Mouse (Mus musculus) intestine, postnatal 0 days (tissue): ENCODE data around the gene Ogdh. TPM values are rescaled to one million over a fixed set of nuclear protein-coding genes. Genes with fewer than 3 reads are reported as not detected.
A peak's percentile ranks its signal among the peaks of the same experiment; 100 is the strongest.
"Not testable (repeated sequence)": the region's sequence is repeated elsewhere in the genome, so short reads cannot be mapped to it uniquely, and the experiment has no call there.

Experiments
- ATAC-seq: fragments of 200-750 bp; cut with Nextera tagmentation; 2 replicates; pipeline ENCODE4 v1.8.0; 2017; ENCODE audit warnings: mild to moderate bottlenecking, moderate TSS enrichment, moderate library complexity
- H3K27ac ChIP-seq: fragments of 300-500 bp; sonication (generic); 2 replicates; pipeline ENCODE4 v1.5.1; 2014; ENCODE audit warnings: mild to moderate bottlenecking, low read depth, low read length, moderate library complexity
- H3K27me3 ChIP-seq: fragments of 300-500 bp; sonication (generic); replicated peaks from 2 replicates; pipeline ENCODE4 v1.6.1; 2014; ENCODE audit warnings: low read length, mixed read lengths; ENCODE audit not compliant: control insufficient read depth, insufficient read depth
- H3K36me3 ChIP-seq: fragments of 300-500 bp; sonication (generic); 2 replicates; pipeline ENCODE4 v1.6.1; 2014; ENCODE audit warnings: mild to moderate bottlenecking, moderate library complexity; ENCODE audit not compliant: control insufficient read depth, insufficient read depth
- H3K4me1 ChIP-seq: fragments of 300-500 bp; sonication (generic); replicated peaks from 2 replicates; pipeline ENCODE4 v1.6.1; 2014; ENCODE audit warnings: antibody characterized with exemption, low read length, mixed read lengths; ENCODE audit not compliant: control insufficient read depth, insufficient read depth
- H3K4me2 ChIP-seq: fragments of 300-500 bp; sonication (generic); replicated peaks from 2 replicates; pipeline ENCODE4 v1.6.1; 2014; ENCODE audit warnings: low read depth, mild to moderate bottlenecking, moderate library complexity
- H3K4me3 ChIP-seq: fragments of 300-500 bp; sonication (generic); 2 replicates; pipeline ENCODE4 v1.5.1; 2014; ENCODE audit warnings: low read depth, low read length
- H3K9ac ChIP-seq: fragments of 300-500 bp; sonication (generic); 2 replicates; pipeline ENCODE4 v1.6.1; 2014; ENCODE audit warnings: mild to moderate bottlenecking, low read depth, low read length
- H3K9me3 ChIP-seq: fragments of 300-500 bp; sonication (generic); 2 replicates; pipeline ENCODE4 v1.6.1; 2016; ENCODE audit warnings: mixed run types; ENCODE audit not compliant: control insufficient read depth
- CTCF ChIP-seq: sonication (generic); IDR thresholded peaks from 2 replicates; pipeline ENCODE4 v1.5.1; 2016; ENCODE audit warnings: low read depth, mild to moderate bottlenecking, control low read depth, antibody characterized with exemption, moderate library complexity
- WGBS: fragments of 180-500 bp; shearing (Covaris S2); extraction: QIAGEN DNeasy Blood & Tissue Kit; methylation state at CpG from one replicate; pipeline ENCODE4 v1.1.7; 2014; 5-methylcytosine and 5-hydroxymethylcytosine counted together
- polyA plus RNA-seq: library from polyadenylated mRNA; unstranded; fragments of >200 nt; fragmentation: Nextera tagmentation; extraction: Ambion mirVana; gene quantifications from 2 replicates; pipeline ENCODE4 v1.2.1, GENCODE M21; 2015

Ogdh gene
- polyA plus RNA-seq, 1 experiment from 2014 or later: 141 TPM

- Histone ChIP-seq H3K4me2 (0 out of 2 replicates have a peak overlapping the region, but pooled peaks have one; percentile 2), H3K4me1 (no peaks in the 10 kb centered on the region), H3K36me3 (no peaks in the 10 kb centered on the region), H3K9me3 (no peaks in the 10 kb centered on the region), H3K4me3 (no peak overlapping the region), H3K9ac (no peak overlapping the region), H3K27ac (peak overlapping the region; percentile 35; the same call in 1 of the 2 replicates), H3K27me3 (no peaks in the 10 kb centered on the region)
- peak; percentile 82 for ATAC-seq
- WGBS: 15% methylated on average over 11 of the region's 11 CpGs
- TF ChIP-seq CTCF: peak; percentile 95
These were observed 74.5 kb downstream of the Ogdh start for GRCm38 (mm10) chr11:6365885-6366284.

- peak; percentile 44 for ATAC-seq
- 52% methylated on average over 6 of the region's 6 CpGs for WGBS
- H3K27me3 ChIP-seq: no peaks in the 10 kb centered on the region
- H3K4me2 ChIP-seq: no peak overlapping the region
- no peaks in the 10 kb centered on the region for H3K4me1 ChIP-seq
- H3K9ac ChIP-seq: no peak overlapping the region
- no peak for TF ChIP-seq CTCF
- no peaks in the 10 kb centered on the region for H3K36me3 ChIP-seq
- no peak overlapping the region for H3K4me3 ChIP-seq
- H3K9me3 ChIP-seq: no peaks in the 10 kb centered on the region
- H3K27ac ChIP-seq: no peak overlapping the region
These were observed 75.0 kb downstream of the Ogdh start for GRCm38 (mm10) chr11:6366434-6366833.

GRCm38 (mm10) chr11:6367156-6367555, 75.7 kb downstream of the Ogdh start:
- H3K9ac ChIP-seq: no peak overlapping the region
- H3K36me3 ChIP-seq: no peaks in the 10 kb centered on the region
- no peak for TF ChIP-seq CTCF
- no peaks in the 10 kb centered on the region for H3K27me3 ChIP-seq
- 53% methylated on average over 4 of the region's 4 CpGs for WGBS
- no peak overlapping the region for H3K4me3 ChIP-seq
- no peak overlapping the region for H3K27ac ChIP-seq
- H3K4me1 ChIP-seq: no peaks in the 10 kb centered on the region
- no peak for ATAC-seq
- H3K4me2 ChIP-seq: no peak overlapping the region
- no peaks in the 10 kb centered on the region for H3K9me3 ChIP-seq

GRCm38 (mm10) chr11:6367986-6368385, 76.6 kb downstream of the Ogdh start:
- H3K4me1 ChIP-seq, H3K36me3 ChIP-seq, H3K4me3 ChIP-seq, H3K9ac ChIP-seq, H3K27me3 ChIP-seq, H3K9me3 ChIP-seq, H3K27ac ChIP-seq, H3K4me2 ChIP-seq, ATAC-seq: not testable (repeated sequence)
- 91% methylated on average over 5 of the region's 5 CpGs for WGBS

- no peaks in the 10 kb centered on the region for H3K27me3 ChIP-seq
- TF ChIP-seq CTCF: no peak
- H3K4me2 ChIP-seq: no peak overlapping the region
- no peaks in the 10 kb centered on the region for H3K36me3 ChIP-seq
- H3K4me1 ChIP-seq: no peaks in the 10 kb centered on the region
- no peak overlapping the region for H3K9ac ChIP-seq
- no peaks in the 10 kb centered on the region for H3K9me3 ChIP-seq
- no peak overlapping the region for H3K4me3 ChIP-seq
- ATAC-seq: no peak
- 84% methylated on average over 11 of the region's 11 CpGs for WGBS
- no peak overlapping the region for H3K27ac ChIP-seq
These were observed 80.1 kb downstream of the Ogdh start for GRCm38 (mm10) chr11:6371376-6372155.

GRCm38 (mm10) chr11:6372784-6373183, 81.4 kb downstream of the Ogdh start:
- Histone ChIP-seq H3K9me3 (no peaks in the 10 kb centered on the region), H3K27me3 (no peaks in the 10 kb centered on the region), H3K27ac (no peak overlapping the region), H3K4me2 (no peak overlapping the region), H3K4me1 (no peaks in the 10 kb centered on the region), H3K36me3 (no peaks in the 10 kb centered on the region), H3K9ac (no peak overlapping the region), H3K4me3 (no peak overlapping the region)
- no peak for ATAC-seq
- TF ChIP-seq CTCF: no peak
- WGBS: 91% methylated on average over 9 of the region's 9 CpGs
